Mouse (Mus musculus) urinary bladder, adult 2 months (tissue): ENCODE measurements around the gene Krtap5-1. TPM values are rescaled to one million over a fixed set of nuclear protein-coding genes. Genes with fewer than 3 reads are reported as not detected.
"Not testable (repeated sequence)": the region's sequence is repeated elsewhere in the genome, so short reads cannot be mapped to it uniquely, and the experiment has no call there.

Experiments used
- DNase-seq: peaks from one replicate; pipeline ENCODE4 v3.0.0; 2022; ENCODE audit warnings: low spot score
- polyA plus RNA-seq: library from polyadenylated mRNA; depleted of rRNA; stranded (reverse); fragments of >200 nt; gene quantifications from 2 replicates; pipeline ENCODE4 v1.2.3, GENCODE M21; 2012; rRNA removed

The Krtap5-1 gene
- polyA plus RNA-seq: not detected in 2 replicates

DNA sequence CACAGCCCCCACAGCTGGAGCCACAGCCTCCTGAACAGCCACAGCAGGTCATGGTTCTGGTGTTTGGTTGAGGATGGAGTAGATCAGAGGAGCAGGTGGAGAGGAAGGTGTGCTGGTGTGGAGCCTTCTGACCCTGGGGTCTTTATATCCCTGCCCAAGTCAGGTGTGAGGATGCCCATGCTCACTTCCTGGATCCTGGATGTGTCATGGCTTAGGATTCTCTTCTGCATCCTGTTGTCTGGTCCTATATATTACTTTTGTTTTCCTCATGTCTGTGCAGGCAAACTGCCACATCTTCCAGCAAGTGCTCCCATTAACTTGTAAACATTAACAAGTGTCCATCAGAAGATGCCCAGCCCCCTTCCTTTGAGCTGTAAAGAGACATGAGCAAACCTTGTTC, at the start of gene Krtap5-1:
TSS of gene Krtap5-1 (minus strand) at position 101 of the 400 bp plus-strand sequence.
- DNase-seq: not testable (repeated sequence)

DNA sequence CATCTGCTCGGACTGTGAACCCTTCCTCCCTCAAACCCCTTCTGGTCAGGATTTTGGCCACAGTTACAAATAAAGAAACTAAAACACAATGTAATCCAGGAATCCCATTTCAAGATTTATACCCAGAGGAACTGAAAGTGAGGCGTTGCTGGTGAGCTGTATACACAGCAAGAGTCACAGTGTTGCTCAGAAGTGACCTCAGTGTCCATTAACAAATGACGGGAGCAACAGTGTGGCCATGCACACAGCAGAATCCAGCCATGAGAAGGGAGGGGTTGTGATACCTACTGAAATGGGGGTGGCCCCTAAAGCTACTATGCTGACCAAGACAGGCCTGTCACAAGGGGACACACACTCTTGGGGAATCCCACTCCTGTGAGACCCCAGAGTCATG, 45.3 kb upstream of the Krtap5-1 start:
- DNase-seq: no peak

DNA sequence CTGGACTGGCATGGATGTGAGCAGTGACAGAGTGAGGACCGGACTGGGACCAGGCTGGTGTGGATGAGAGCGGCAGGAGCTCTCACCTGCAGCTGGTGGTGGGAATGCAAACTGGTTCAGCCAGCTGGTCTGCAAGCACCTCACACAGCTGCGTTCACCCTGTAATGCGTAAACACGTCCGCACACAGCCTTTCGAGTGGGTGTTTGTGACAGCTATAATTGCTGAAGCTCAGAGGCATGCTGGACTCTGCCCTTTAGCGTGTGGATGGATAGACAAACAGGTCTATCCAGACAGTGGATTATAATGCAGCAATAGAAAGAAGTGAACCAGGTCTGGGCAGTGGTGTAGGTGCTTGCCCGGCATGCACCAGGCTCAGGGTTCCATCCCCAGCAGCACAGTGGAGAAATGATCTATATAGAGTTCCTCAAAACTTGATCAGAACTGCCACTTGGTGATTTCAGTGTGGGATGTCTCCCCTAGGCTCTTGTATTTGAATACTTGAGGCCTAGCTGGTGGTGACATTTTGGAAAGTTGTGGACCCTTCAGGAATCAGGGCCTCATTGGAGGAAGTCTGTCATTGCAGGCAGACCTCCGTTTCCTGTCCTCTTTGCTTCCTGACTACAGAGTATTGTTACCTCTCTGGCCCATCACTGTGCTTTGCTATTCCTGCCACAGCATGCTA, 44.8 kb upstream of the Krtap5-1 start:
- DNase-seq: no peak

DNA sequence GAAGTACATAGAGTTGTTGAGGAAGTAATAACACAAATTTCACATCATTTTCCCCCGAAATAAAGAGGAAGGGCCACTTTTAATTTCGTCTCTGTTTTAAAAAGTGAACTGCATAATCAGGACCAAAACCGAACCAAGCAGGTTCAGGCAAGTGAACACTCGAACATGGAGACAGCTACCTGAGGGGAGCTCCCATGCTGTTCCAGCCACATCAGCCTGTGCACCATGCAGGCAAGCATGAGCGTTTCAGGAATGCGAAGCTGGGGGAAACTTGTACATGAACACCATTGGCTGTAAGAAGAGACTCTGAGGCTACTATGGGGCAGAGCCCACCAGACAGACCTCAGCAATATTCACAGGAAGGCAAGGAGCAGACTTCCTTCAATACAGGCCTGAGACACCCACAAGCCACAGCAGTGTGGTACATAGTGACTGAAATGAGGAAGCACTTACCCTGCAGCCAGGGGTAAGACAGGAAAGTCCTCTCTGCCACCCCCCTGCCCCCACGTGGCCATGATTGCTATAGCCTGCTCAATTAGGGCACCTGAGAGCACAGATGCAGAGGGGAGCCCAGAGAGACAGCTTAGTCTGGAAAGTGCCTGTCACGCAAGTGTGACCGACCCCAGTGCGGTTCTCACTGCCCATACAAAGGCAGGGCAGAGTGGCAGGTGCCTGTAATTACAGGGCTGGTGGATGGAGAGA, 43.5 kb upstream of the Krtap5-1 start:
- no peak for DNase-seq

DNA sequence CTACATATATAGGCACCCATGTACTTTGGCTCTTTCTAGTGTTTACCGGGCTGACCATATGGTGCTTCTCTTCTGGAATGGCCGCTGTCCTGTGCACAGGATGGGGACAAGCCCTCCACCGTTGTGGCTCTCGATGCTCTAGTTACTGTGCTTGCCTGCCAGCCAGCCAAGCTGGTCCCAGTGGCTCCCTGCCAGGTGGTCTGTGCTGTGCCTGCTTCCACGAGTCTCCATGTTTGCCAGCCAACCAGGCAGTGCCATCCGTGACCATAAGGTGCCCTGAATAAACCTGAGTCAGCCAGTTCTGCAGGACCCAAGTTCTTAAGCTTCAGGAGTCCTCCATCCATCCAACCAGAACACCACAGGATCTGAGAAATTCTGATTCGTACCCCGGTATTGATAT, 38.2 kb upstream of the Krtap5-1 start:
- no peak for DNase-seq

DNA sequence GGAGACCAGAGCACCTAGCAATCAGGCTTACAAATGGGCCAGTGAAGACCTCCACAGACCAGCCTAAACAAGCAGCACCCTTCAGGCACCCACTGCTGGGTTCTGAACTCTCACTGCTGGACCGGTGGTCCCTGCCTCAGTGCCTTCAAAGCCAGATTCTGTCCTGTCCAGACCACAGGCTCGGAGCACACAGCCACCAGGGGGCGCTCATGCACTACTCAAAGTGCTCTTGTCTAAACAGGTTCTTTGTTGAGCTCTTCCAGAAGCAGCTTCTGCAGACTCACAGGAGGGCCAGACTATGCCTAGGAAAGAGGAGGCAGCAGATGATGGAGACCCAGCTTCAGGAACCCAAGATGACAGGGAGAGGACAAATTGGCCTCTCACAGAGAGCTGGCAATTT, 37.3 kb upstream of the Krtap5-1 start:
- peak; percentile 86 for DNase-seq

DNA sequence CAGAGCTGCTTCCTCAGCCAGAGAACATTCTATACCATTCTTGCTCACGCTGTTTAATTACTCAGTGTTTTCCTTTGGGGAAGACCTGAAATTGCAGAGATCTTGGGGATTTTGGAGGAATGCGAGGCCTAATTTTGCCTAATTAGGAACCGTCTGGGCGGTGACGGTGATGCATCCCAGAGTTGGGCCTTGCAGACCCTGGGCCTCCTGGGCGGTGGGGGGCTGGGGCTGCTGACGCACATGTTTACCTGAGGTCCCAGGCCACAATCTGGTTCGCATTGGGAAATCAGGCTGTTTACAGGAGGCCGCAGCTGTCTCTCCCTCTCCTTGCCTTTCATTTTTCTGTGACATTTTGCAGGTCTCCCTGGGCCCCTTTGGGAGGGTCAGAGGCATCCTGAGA, 35.8 kb upstream of the Krtap5-1 start:
- DNase-seq: not testable (repeated sequence)

DNA sequence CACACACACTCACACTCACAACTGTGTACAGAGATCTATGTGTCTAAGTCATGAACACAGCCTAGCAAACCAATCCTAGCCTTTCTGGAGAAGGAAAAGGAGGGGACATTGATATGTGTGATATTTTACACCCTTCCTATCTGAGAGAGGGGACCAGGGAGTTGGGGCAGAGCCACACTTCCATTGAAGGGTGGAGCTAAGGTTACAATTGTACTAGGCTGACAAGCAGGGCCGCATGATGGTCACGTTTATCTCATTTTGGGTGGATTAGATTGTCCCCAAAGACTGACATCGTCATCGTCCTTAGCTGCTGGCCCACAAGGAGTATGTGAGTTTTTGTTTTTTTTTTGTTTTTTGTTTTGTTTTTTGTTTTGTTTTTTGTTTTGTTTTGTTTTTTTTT, 34.4 kb upstream of the Krtap5-1 start:
- no peak for DNase-seq

DNA sequence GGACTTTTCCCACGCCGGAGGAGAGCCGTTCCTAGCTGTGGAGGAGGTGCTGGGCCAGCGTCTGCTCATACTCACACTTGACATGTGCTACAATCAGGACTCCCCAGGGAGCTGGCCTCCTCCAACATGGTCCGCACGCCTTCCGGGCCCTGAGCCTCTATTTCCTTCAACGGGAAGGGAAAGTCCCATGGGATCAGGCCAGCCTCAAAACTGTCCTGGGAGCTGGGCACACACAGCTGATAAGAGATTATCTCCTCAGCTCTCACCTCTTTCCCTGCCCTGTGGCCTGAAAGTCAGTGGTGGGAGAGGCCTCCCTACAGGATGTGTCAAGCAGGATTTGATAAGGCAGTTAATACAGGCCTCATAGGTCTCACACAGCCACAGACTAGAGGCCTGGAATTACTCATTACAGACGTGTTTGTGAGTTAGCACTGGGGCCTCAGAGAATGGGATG, 33.4 kb upstream of the Krtap5-1 start:
- DNase-seq: no peak

DNA sequence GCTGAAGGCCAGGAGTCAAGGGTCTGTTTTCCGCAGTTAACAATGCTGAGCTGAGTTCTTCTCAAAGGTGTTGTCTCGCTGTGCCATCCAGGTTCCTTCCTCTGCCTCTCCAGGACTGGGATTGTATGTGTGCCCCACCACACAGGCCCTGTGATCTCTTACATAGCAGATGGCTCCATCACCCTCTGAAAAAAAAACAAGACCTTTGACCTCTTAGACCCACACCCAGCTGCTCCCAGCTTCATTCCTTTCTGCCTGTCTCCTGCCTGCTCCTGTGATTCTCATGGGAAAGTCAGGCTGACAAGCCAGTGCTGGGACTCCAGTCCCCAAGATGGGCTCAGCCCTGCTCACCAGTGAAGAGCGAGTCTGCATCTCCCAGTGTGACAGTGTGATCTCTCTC, 31.6 kb upstream of the Krtap5-1 start:
- DNase-seq: no peak

DNA sequence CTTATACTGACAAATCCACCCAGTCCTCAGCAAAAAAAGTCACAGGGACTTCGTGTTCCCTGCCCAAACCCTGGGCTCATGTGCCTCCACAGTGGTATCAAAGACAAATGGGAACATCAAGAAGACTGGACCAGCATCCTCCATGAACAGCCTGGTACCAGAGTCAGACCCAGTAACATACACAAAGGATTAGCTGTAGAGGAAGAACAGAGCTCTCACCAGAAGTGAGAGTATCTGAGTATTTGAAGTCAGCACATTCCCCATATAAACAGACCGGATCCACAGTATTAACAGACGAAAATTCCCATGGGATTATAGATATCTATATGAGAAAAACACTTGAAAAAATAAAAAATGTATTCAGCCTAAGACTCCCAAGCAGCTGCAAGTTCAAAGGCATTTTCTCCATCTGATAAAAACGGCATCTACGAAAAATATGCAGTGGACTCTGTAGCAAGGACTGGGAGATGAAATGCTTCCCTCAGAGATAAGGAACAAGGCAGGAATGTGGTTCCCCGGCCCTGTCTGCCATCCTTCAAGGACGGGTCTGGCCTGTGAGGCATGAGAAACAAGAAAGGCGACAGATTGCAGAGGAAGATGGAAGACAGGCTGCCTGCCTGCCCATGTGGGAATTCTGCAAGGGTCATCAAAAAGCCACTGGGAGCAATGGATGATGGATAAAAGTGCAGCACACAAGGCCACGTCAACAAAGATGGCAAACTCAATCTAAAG, 30.0 kb upstream of the Krtap5-1 start:
- no peak for DNase-seq

DNA sequence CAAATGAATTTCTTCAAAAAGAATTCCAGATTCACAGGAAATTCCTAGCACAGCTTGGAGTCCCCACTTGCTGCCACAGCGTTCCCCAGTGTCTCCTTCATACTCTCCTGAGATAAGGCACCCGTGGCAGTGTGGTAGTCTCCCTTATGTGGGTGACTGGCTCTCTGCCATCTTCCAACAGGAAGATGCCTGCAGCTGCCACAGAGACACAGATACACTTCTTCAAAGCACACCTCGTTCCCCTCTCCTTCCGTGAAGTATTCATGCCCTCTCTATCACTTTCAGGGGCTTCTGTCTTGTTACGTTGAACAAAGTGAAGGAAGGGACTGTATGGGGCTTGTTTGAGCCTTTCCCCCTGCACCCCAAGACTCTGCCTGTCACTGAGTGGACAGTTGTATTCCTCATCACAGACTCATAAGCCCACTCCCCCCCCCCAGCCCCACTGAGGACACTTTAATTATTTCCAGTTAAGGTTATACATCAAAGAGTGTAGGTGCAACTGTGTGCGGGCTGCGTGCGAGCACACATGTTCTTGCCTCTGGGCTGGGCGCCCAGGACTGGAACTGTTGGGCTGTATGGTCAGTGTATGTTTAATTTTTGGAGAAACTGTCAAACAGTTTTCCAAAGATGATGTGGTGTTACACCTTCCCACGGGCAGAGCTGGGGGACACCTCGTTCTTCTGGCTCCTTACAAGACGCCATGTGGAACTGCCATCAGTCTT, 26.6 kb upstream of the Krtap5-1 start:
- DNase-seq: no peak

DNA sequence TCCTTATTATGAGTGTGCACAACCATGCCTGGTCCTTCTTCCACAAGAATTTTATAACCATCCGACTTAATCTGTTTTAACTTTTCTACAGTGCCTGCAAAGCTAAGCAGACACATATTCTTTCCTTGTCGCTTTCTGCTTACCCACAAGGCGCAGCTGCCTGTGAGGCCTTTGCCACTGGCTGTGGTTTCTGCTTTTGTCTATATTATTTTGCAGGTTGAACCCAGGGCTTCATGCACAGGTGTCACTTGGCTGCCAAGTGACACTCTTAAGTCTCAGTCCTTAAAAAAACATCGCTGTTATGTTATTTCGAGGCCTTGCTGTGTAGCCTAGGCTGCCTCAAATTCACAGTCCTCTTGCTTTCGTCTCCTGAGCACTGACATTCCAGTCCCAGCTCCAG, 25.7 kb upstream of the Krtap5-1 start:
- DNase-seq: no peak

DNA sequence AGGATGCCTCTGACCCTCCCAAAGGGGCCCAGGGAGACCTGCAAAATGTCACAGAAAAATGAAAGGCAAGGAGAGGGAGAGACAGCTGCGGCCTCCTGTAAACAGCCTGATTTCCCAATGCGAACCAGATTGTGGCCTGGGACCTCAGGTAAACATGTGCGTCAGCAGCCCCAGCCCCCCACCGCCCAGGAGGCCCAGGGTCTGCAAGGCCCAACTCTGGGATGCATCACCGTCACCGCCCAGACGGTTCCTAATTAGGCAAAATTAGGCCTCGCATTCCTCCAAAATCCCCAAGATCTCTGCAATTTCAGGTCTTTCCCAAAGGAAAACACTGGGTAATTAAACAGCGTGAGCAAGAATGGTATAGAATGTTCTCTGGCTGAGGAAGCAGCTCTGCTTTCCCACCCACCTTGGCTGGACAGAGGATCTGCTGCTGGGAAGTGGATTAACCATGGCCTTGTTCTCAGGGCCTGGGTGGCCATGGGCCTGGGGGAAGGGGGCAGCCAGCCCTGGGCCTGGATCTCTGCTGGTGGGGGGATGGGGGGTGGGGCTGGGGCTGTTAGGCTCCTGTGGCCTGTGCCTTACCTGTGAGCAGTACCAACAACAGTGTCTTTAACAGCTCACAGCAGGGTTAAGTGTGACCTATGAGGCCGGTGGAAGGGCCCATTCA, 24.9 kb upstream of the Krtap5-1 start:
- not testable (repeated sequence) for DNase-seq

DNA sequence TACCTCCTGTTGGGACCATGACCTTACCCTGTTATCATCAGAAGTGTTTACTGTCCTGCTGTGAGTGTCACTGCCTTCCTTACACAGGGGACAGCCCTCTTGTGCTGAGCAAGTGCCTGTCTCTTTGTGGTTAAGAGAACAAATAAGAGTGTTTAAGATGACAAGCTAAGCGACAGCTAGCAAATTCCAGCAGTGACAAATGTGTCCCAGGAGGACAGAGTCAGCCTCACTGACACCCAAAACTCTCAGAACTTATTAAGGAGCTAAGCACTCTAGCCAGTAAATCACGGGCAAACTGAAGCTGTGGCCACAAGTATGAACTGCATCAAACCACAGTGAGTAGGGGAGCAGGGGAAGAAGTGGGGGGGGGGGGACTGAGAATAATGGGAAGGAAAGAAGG, 24.0 kb upstream of the Krtap5-1 start:
- DNase-seq: no peak

DNA sequence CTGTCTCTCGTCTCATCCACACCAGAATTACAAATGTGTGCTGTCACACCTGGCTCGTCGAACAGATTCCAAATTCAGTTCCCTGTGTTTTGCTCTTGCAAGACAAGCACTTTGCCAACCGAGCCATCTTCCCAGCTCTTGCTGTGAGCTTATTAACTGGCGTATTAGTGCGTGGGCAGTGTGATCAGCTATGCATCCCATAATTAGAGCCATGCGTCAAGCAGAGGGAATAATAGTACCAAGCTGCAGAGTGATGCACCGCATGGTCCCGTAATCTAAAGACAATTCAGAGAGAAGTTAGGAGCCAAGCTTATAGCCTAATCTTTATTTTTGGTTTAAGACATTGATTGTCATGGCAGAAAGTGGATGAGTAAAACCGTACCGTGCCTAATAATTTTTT, 22.2 kb upstream of the Krtap5-1 start:
- no peak for DNase-seq

DNA sequence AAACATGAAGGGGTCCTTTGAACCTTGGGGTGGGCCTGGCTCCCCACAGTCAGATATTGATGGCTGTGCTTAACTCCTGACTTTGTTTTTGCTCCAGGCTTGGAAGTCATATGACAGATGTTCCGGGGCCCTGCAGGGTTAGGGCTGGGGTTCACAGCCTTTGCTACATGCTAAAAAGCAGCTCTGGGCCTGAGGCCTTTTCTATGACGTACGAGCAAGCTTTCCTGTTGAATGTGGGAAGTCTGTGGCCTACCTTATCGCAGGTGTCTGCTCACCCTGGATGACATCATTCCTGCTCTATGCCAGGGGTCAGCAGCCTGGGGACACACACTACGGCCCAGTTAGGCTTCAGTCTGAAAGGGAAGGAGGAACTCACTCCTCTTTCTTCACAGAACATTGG, 20.3 kb upstream of the Krtap5-1 start:
- no peak for DNase-seq

DNA sequence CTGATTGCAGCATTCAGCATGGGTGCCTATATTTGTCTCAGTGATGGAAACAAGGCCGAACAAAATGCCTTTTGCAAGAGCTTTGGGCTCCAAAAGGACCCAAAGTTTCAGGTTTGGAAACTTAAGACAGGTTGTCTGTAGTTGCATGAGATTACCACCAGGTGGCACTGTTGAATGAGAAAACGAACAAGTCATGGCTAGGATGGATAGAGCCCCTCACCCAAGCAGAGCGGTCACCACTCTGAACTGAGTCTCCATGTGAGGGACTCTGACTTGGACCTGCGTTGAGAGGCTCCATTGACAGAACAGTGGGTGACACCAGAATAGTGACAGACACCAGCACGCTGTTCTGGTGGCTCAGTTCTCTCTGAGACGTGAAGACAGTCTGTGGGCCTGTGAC, 19.6 kb upstream of the Krtap5-1 start:
- DNase-seq: no peak

DNA sequence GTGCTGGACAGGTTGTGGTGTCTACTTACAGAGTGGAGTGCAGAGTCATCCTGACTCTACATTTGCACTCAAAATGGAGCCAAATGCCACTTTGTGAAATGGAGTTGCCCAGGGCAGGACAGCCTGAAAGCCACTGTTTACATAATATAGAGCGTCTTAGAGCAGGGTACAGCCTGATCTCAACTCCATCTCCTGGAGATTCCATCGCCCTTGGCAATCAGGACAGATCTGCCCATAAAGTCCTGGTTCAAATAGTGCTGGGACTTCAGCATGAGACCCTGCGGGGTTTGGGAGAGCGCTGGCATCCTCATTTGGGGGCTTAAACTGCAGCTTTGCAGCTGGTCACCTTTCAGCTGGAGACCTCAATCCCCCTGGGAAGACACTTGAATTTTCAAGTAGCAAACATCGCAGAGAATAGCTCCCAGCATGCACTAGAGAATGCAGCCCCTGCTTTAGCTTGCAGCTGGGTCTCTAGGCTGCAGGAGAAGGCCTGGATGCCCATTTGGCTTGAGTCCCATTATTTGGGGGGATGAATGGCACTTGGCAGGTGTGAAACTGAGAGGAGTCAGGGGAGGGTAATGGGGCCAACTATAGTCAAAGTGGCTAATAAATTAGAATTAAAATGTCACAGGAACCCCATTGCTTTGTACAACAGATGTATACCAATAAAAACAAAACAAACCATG, 17.8 kb upstream of the Krtap5-1 start:
- no peak for DNase-seq

DNA sequence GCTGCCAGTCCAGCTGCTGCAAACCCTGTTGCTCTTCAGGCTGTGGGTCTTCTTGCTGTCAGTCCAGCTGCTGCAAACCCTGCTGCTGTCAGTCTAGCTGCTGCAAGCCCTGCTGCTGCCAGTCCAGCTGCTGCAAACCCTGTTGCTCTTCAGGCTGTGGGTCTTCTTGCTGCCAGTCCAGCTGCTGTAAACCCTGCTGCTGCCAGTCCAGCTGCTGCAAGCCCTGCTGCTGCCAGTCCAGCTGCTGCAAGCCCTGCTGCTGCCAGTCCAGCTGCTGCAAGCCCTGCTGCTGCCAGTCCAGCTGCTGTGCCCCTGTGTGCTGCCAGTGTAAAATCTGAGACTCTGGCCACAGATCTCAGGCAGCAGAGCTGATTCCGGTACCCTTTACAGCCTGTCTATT, 7.0 kb upstream of the Krtap5-1 start:
- DNase-seq: not testable (repeated sequence)

DNA sequence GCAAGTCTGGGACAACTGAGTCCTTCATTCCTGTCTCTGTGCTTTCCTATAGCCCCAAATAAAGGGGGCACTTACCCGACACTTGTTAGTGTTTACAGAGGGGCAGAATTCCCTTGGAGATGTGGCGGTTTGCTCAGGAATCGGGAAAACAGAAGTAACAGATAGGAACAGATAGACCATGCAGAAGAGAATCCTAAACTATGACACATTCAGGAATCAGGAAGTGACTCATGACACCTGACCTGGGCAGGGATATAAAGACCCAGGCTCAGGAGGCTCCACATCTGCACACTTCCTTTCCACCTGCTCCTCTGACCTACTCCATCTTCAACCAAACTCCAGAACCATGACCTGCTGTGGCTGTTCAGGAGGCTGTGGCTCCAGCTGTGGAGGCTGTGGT, 6.3 kb upstream of the Krtap5-1 start, which contains the start of gene Krtap5-4:
TSS of gene Krtap5-4 (plus strand) at position 301 of the 400 bp plus-strand sequence.
- no peak for DNase-seq
